Mouse (Mus musculus): ENCODE measurements around the gene Rhbdl1. TPM values are rescaled to one million over a fixed set of nuclear protein-coding genes. Genes with fewer than 3 reads are reported as not detected.
"Not testable (repeated sequence)": the region's sequence is repeated elsewhere in the genome, so short reads cannot be mapped to it uniquely, and the experiment has no call there.

Gene Rhbdl1
- total RNA-seq, 4 experiments from 2014 or later: 31.6 to 44.8 (median 40.9) TPM

- DNase-seq (ENCODE audit: low spot score in 2 of 2): no peak
These were observed 10.1 kb downstream of the Rhbdl1 start for GRCm38 (mm10) chr17:25827011-25827410.

DNA sequence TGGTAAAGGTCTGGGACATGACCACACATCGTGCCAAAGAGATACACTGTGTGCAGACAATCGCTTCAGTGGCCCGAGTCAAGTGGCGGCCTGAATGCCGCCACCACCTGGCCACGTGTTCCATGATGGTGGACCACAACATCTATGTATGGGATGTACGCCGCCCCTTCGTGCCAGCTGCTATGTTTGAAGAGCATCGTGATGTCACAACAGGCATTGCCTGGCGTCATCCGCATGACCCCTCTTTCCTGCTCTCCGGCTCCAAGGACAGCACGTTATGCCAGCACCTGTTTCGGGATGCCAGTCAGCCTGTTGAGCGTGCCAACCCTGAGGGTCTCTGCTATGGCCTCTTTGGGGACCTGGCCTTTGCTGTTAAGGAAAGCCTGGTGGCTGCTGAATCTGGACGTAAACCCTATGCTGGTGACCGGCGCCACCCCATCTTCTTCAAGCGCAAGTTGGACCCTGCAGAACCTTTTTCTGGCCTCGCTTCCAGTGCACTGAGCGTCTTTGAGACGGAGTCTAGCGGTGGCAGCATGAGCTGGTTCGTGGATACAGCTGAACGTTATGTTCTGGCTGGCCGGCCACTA, 11.0 kb downstream of the Rhbdl1 start:
- DNase-seq (ENCODE audit: low spot score in 2 of 2): no peak

GRCm38 (mm10) chr17:25825311-25825710, 11.8 kb downstream of the Rhbdl1 start:
- DNase-seq (ENCODE audit: low spot score in 2 of 2): no peak

DNA sequence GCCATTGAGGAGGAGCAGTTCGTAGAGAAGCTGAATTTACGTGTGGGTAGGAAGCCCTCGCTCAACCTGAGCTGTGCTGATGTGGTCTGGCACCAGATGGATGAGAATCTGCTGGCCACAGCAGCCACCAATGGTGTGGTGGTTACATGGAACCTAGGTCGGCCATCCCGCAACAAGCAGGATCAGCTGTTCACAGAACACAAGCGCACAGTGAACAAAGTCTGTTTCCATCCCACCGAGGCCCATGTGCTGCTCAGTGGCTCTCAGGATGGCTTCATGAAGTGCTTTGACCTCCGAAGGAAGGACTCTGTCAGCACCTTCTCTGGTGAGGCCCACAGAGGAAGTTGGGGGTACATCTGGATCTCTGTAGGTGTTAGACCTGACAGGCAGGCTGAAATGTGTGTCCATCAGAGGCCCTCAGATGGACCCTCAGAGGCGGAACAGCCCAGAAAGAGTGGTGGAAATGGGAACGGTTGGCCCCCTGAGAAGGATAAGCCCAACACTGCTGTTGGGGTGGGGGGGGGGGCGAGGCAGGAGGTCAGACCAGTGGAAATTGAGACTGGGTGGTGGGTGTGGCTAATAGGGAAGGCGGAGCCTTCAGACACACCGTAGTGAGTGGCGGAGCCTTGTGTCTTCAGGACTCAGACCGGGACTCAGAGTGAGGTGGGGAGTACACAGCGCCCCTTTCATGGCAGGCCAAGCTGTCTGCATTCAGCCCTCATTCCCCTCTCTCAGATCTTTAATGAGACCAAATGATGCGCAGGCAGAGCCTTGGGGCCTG, 12.5 kb downstream of the Rhbdl1 start:
- DNase-seq (ENCODE audit: low spot score in 2 of 2): no peak

DNA sequence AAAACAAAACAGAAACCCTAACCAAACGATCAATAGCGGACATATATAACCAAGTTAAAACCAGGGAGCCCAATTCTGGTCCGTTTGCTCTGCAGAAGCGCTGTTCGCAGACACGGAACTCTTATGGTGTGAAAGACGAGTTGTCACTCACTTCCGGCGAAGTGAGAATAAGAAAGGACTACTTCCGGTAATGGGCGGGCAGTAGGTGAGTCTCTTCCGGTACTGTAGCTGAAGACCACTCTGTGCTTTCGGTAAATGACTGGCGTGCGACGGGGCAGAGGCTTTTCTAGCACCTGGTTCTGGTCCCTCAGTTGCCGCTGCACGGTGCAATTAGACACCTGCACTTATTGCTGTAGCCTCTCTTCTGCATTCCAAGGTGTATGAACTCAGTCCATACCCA, 13.6 kb downstream of the Rhbdl1 start, which contains the start of gene Wdr24:
Wdr24 (plus strand) TSS at position 176 of the 400 bp plus-strand sequence.
- peak in 1 of 2 experiments; percentile 83 for DNase-seq (ENCODE audit: low spot score in 2 of 2)

DNA sequence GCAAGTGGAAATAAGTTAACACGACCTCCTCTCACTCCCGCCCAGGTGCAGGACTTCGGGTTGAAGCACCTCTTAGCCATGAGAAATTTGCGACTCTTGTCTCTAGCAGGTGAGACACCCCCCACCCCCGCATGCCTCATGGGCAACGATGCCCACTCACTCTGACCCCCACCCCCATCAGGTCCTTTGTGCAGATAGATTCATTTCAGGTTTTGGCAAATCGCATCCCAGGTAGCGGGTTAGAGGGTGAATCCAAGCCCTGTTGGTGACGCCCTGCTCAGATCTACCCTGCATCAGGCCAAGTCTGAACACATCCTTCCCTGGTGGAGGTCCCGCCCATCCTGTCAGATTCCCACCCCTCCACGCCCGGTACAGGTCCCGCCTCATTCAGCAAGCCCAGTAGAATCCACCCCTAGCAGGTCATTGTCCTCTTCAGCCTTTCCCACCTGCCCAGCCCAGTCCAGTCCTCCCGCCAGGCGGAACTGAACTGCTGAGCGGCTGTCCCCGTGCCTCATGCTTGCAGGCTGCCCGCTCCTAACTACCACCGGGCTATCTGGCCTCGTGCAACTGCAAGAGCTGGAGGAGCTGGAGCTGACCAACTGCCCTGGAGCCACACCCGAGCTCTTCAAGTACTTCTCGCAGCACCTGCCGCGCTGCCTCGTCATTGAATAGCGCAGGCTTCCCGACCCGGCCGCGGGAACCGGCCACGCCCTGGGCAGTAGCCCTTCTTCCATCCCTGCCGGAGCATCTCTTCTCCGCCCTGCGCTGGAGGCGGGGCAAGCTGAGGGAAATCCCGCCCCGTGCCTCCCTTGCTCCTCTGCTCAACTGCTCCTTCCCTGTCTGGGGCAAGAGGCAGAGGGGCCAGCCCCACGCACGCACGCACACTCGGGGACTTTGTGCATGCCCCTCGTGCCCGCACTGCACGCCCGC, 18.0 kb downstream of the Rhbdl1 start:
- DNase-seq (ENCODE audit: low spot score in 2 of 2): no peak

GRCm38 (mm10) chr17:25817662-25818061, 19.4 kb downstream of the Rhbdl1 start:
- DNase-seq (ENCODE audit: low spot score in 2 of 2): no peak

- DNase-seq (ENCODE audit: low spot score in 2 of 2): peak; percentile 80 to 81
These were observed 23.6 kb downstream of the Rhbdl1 start for GRCm38 (mm10) chr17:25813471-25813870.

GRCm38 (mm10) chr17:25810890-25811289, 26.2 kb downstream of the Rhbdl1 start:
- DNase-seq (ENCODE audit: low spot score in 2 of 2): no peak

DNA sequence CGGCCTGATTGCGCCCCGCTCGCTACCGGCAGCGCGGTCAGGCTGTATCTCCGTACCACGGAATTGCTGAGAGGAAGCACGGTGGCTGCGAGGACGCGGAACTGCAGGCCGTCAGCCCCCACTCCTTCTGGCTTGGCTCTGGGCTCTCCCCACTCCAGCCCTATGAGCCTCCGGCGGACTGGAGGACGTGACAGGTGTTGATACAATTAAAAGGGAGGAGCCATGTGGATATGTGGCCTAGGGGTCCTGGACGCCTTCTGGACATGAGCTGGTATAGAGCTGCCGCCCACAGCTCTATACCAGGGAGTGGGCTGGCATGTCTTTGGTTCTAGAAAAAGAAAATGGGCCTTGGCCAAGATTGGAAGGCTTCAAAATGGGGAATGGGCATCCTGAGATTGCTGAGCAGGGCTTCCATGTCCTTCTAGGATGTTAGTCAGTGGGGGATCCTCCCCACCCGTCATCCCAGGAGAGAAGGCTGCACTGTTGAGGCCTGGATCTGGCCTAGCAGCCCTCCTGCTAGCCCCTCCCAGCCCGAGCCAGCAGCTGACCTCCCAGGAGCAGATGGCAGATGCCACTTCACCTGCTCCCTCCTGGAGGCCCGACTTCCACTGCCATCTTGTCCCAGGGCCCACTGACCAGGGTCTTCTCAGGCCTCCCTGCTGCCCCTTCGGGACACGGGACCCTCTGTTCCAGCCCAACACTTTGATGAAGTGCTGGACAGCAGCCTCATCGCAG, 27.3 kb downstream of the Rhbdl1 start:
- DNase-seq (ENCODE audit: low spot score in 2 of 2): no peak

- DNase-seq (ENCODE audit: low spot score in 2 of 2): peak; percentile 86 to 87
These were observed 28.1 kb downstream of the Rhbdl1 start, which contains the start of gene Fbxl16 for GRCm38 (mm10) chr17:25808789-25809605. Fbxl16 (plus strand) TSS chr17:25809085.

GRCm38 (mm10) chr17:25808028-25808427, 29.1 kb downstream of the Rhbdl1 start:
- DNase-seq (ENCODE audit: low spot score in 2 of 2): no peak

DNA sequence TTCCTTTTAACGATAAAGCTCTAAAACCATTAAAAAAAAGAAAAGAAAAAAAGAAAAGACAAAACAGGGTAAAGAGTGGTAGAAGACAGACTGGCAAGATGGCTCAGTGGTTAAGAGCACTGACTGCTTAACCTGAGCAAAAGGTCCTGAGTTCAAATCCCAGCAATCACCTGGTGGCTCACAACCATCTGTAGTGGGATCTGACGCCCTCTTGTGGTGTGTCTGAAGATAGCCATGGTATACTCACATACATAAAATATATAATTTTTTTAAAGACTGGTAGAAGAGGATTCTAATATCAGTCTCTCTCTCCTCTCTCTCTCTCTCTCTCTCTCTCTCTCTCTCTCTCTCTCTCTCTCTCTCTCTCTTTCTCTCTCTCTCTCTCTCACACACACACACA, 29.6 kb downstream of the Rhbdl1 start:
- DNase-seq (ENCODE audit: low spot score in 2 of 2): not testable (repeated sequence)

GRCm38 (mm10) chr17:25806507-25806906, 30.6 kb downstream of the Rhbdl1 start:
- DNase-seq (ENCODE audit: low spot score in 2 of 2): no peak

GRCm38 (mm10) chr17:25802825-25803517, 34.1 kb downstream of the Rhbdl1 start:
- DNase-seq (ENCODE audit: low spot score in 2 of 2): peak; percentile 88 to 91

GRCm38 (mm10) chr17:25801029-25801428, 36.1 kb downstream of the Rhbdl1 start:
- DNase-seq (ENCODE audit: low spot score in 2 of 2): peak in 1 of 2 experiments; percentile 78

GRCm38 (mm10) chr17:25796951-25797369, 40.1 kb downstream of the Rhbdl1 start, which contains the start of gene Metrn:
Metrn (minus strand) TSS chr17:25797136.
- DNase-seq (ENCODE audit: low spot score in 2 of 2): peak in 1 of 2 experiments; percentile 64

- no peak for DNase-seq (ENCODE audit: low spot score in 2 of 2)
These were observed 40.8 kb downstream of the Rhbdl1 start for GRCm38 (mm10) chr17:25796211-25796771.

- peak; percentile 74 to 86 for DNase-seq (ENCODE audit: low spot score in 2 of 2)
These were observed 41.4 kb downstream of the Rhbdl1 start, which contains the start of gene AC134908.4 for GRCm38 (mm10) chr17:25795609-25796092. AC134908.4 (minus strand) TSS chr17:25795659.
